Mouse (Mus musculus): ENCODE measurements at regions not wholly inside any gene's neighbourhood (a gene's known extent, or its start where the extent isn't known, plus 50 kb on each side); places are given as distances from the start of the nearest gene placed in this dataset.
A peak's percentile ranks its signal among the peaks of the same experiment; 100 is the strongest.

DNA sequence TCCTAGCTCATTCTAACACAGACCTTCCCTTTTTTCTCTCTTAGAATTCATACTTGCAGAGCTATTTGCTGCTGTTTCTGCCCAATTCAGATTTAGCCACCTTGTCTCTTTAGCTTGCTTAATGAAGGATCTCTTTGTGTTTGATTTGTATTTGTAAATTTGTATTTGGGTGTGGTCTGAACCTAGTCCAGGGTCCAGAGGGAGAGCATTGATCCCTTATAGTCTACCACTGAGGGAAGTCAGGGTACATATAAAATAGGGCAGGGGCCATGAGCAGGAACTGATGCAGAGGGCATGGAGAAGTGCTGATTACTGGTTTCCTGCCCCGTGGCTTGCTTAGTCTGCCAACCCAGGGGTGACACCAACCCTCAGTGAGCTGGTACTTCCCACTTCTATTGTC is 508.7 kb downstream of the Tm4sf1 start:
- DNase-seq (ENCODE audit: low read depth, low spot score) = no peak

GRCm38 (mm10) chr3:56789155-56789554 is 512.6 kb downstream of the Tm4sf1 start:
- DNase-seq (ENCODE audit: low read depth, low spot score) = no peak

GRCm38 (mm10) chr3:56773920-56774319 is 527.9 kb downstream of the Tm4sf1 start:
- no peak for DNase-seq (ENCODE audit: low read depth, low spot score)

- no peak for DNase-seq (ENCODE audit: low read depth, low spot score)
Measured at GRCm38 (mm10) chr3:56770225-56770624, 531.6 kb downstream of the Tm4sf1 start.

GRCm38 (mm10) chr3:56767133-56767532 is 534.7 kb downstream of the Tm4sf1 start:
- no peak for DNase-seq (ENCODE audit: low read depth, low spot score)

- no peak for DNase-seq (ENCODE audit: low read depth, low spot score)
Measured at GRCm38 (mm10) chr3:56764336-56764735, 537.5 kb downstream of the Tm4sf1 start.

DNA sequence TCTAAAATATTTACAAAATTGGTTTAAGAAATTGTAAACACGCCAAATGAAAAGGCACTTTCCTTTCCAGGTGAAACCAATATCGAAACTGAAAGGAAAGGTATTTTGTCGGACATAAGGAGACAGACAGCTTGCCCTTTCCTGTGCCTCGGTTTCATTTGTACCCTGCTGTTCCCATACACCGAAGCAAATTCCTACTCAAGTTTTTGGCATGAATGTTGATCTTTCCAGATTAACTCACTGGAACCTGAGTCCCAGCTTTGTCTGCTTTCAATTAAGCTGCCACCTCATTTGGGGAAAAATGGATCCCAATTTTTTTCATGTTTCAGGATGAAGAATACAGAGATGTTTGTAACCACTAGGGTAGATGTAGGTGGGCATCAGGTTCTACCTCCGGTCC is 537.9 kb downstream of the Tm4sf1 start:
- no peak for DNase-seq (ENCODE audit: low read depth, low spot score)

- DNase-seq (ENCODE audit: low read depth, low spot score) = peak; percentile 0
Measured at GRCm38 (mm10) chr3:56753654-56754053, 548.1 kb downstream of the Tm4sf1 start.

DNA sequence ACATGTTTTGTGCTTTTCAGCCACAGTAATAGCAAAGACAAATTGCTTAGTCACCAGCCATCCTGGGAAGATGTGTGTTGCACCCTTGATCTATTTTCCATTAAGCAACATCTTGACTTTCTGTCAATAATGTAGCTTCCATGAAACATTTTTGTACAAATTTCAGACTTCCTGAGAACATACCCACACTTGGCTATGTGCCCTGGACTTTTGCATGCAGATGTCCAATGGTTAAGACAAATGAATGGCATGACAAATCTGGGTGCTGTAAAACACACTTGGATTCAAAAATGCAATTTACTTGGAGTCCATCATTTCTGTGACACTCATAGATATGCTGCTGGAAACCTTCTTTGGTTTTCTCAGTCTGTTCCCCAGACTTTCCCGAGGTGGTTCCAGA is 549.9 kb downstream of the Tm4sf1 start:
- DNase-seq (ENCODE audit: low read depth, low spot score) = no peak

DNA sequence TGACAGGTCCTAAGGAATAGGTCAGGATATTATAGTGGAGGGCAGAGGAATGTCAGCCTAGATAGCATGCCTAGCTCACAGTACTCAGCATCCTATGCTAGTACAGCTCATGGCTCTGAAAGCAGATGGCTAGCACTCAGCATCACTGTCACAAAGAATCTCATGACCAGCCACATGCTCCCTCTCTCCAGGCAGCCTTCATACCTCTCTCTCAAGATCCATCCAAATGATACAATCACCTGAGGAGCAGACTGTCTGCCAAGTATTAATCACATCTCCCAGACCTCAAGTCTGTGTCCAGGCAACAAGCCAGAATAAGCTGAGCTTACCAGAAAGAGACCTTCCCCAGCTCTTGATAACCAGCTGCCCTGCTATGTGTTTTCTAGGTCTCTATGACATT is 557.4 kb upstream of the Nbea start:
- no peak for DNase-seq (ENCODE audit: low read depth, low spot score)

DNA sequence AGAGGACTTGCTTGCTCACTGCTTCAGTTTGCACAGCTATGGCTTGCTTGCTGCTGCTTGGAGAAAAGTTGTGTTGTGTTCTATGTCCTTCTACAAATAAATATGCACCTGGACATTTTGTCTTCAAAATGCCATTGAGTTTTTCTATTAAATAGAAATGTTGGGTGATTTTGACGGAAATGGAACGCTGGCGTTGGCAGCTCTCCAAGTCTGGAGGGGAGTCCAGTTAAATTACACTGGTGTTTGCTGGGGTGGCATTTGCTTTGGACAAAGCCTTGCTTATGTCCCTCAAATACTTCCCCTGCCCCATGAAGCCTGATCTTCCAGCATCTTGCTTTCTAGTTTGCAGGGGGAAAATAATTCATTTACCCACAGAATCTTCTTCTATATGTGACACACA is 556.0 kb upstream of the Nbea start:
- DNase-seq (ENCODE audit: low read depth, low spot score) = no peak

- no peak for DNase-seq (ENCODE audit: low read depth, low spot score)
Measured at GRCm38 (mm10) chr3:56730849-56731248, 547.3 kb upstream of the Nbea start.

DNA sequence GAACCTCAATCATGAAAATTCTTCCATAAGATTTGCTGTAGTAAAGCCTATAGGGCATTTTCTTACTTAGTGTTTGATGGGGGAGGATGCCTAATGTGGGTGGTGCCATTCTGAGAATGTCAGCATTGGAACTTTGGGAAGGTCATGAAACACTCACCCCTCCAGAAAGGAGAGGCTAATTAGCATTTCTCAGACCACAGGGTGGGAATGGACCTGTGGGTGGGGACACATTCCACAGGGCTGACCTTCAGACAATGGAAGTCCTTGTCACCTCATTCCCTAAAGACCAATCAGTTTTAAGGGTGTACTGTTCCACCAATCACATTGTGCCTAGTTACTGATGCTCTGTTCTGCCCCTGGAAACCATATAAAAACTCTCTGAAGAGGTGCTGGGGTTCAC is 541.5 kb upstream of the Nbea start:
- DNase-seq (ENCODE audit: low read depth, low spot score) = no peak

- DNase-seq (ENCODE audit: low read depth, low spot score) = no peak
Measured at GRCm38 (mm10) chr3:56708260-56708659, 524.8 kb upstream of the Nbea start.

- DNase-seq (ENCODE audit: low read depth, low spot score) = no peak
Measured at GRCm38 (mm10) chr3:56707312-56707711, 523.8 kb upstream of the Nbea start.

DNA sequence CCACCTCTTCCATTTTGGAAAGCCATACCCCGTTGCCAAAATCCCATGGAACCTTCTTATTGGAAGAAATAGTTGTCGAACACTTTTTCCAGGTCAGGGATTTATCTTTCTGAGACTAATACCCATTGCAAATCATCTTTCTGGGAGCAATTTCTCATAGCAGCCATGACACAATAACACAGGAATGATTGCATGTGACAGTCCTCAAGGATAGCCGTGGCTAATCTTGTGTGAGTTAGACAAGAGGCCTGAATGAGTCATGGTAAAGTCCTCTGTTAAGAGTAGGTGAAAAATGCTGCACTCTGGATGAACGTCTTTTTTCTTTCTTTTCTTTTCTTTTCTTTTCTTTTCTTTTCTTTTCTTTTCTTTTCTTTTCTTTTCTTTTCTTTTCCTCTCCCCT is 522.5 kb upstream of the Nbea start:
- no peak for DNase-seq (ENCODE audit: low read depth, low spot score)

DNA sequence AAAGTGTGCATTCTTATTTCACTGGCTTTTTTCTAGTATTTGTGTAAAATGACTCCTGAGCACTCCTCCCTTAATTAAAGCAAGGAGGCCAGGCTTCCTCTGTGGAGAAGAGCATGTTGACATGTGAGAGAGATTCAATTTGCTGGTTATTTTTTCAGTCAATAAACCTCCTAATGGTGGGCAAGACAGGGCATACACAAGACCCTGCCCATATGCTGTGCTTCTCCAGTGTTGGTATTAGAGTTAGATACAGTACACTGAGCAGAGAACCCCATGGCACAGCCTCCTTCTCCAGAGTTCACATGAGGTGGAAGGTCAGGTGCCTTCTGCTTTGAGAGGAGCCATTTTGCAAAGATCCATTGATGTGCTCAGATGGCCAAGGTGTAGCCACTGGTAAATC is 515.4 kb upstream of the Nbea start:
- no peak for DNase-seq (ENCODE audit: low read depth, low spot score)

DNA sequence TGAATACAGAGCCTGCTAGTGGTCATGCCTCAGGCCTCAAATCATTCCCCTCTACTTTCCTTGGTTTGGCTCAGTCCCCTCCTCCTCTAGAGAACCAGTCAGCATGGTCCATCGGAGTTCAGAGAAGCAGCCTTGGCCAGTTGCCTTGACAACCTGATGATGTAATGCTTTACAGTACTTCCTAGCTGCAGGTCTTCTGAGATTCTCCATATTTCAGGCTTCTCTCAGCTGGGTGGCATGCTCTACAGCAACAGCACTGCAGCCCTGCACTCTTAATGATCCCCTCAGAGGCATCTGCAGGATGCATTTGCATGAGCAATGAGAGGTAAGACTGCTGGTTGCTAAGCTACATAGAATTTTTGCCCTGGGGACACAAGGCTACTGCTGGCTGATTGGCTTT is 514.7 kb upstream of the Nbea start:
- no peak for DNase-seq (ENCODE audit: low read depth, low spot score)

DNA sequence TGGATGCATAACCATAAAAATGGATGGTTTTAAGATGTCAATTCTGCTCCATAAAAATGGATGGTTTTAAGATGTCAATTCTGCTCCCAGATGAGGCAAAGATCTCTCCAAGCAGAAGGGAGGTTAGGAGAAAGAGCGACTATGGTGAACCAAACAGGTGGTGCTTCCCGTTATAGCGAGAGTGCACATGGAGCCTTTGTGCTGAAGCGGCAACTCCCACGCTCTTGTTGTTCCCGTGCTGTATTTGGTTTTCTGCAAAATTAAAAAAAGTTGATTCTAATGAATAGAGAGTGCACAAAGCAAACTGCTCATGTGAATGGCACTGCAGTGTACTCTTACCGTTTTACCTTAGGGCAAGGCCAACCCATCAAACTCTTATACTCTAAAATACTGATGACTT is 497.5 kb upstream of the Nbea start:
- DNase-seq (ENCODE audit: low read depth, low spot score) = no peak

DNA sequence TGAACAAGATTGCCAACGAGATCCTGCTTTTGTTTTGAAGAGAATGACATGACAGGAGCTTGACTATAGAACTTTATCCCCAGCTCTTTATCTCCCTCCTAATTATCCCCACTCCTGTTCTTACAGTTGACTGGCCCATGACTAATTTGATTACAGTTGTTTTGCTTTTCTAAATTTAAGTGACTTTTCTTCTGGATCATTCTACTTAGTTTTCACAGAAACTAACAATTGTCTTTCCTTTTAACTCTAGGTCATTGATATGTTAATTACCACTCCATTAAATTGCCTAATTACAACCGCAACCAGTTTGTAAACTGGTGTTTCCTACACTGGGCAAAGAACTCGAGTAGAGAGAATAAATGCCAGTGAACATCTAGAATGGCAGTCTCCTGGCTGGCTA is 485.3 kb upstream of the Nbea start:
- no peak for DNase-seq (ENCODE audit: low read depth, low spot score)

DNA sequence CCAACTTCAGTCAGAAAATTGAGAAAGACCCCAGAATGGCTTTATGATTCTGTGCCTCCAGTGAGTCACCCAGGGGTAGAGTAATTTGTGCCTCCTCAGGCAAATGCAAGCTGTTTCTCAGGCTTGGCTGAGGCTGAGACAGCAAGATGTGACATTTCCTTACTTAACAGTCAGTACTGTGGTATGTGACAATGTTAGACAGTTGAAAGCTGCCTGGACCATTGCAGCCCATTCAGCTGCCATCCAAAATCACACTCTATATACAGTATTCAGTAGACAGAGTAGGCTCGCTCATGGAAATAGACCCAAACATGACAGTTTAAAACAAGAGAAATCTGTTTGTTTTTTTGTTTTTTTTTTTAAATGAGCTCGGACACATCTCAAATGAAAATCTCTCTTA is 477.1 kb upstream of the Nbea start:
- no peak for DNase-seq (ENCODE audit: low read depth, low spot score)

- DNase-seq (ENCODE audit: low read depth, low spot score) = no peak
Measured at GRCm38 (mm10) chr3:56647313-56647712, 463.8 kb upstream of the Nbea start.

All from CD4-positive, CD25-positive, alpha-beta regulatory T cell, adult 2 months (primary cell).